Mouse (Mus musculus) liver, embryonic 13.5 days (tissue): ENCODE data around the gene Glis2. TPM values are rescaled to one million over a fixed set of nuclear protein-coding genes. Genes with fewer than 3 reads are reported as not detected.

Experiments
- ATAC-seq: fragments of 200-750 bp; cut with Nextera tagmentation; 2 replicates; pipeline ENCODE4 v1.8.0; 2017; ENCODE audit warnings: low read depth, mild to moderate bottlenecking, moderate number of reproducible peaks, moderate library complexity
- DNase-seq: peaks from one replicate; pipeline ENCODE4 v3.0.0; 2022
- H3K27ac ChIP-seq: fragments of 300-500 bp; sonication (generic); 2 replicates; pipeline ENCODE4 v1.5.1; 2015; ENCODE audit warnings: moderate library complexity, mild to moderate bottlenecking, inconsistent platforms
- H3K27me3 ChIP-seq: fragments of 300-500 bp; sonication (generic); 2 replicates; pipeline ENCODE4 v1.6.1; 2015; ENCODE audit warnings: mild to moderate bottlenecking, inconsistent platforms
- H3K36me3 ChIP-seq: fragments of 300-500 bp; sonication (generic); 2 replicates; pipeline ENCODE4 v1.6.1; 2015; ENCODE audit warnings: mild to moderate bottlenecking, inconsistent platforms
- H3K4me1 ChIP-seq: fragments of 300-500 bp; sonication (generic); replicated peaks from 2 replicates; pipeline ENCODE4 v1.6.1; 2015; ENCODE audit warnings: inconsistent platforms
- H3K4me2 ChIP-seq: fragments of 300-500 bp; sonication (generic); 2 replicates; pipeline ENCODE4 v1.6.1; 2015; ENCODE audit warnings: inconsistent platforms, mild to moderate bottlenecking, moderate library complexity
- H3K4me3 ChIP-seq: fragments of 300-500 bp; sonication (generic); replicated peaks from 2 replicates; pipeline ENCODE4 v1.5.1; 2015; ENCODE audit warnings: mild to moderate bottlenecking, inconsistent platforms
- H3K9ac ChIP-seq: fragments of 300-500 bp; sonication (generic); 2 replicates; pipeline ENCODE4 v1.6.1; 2015; ENCODE audit warnings: mild to moderate bottlenecking, inconsistent platforms
- H3K9me3 ChIP-seq: fragments of 300-500 bp; sonication (generic); replicated peaks from 2 replicates; pipeline ENCODE4 v1.6.1; 2016; ENCODE audit warnings: inconsistent platforms
- WGBS: fragments of 180-500 bp; shearing (Covaris S2); methylation state at CpG from one replicate; pipeline ENCODE4 v1.1.7; 2015; ENCODE audit not compliant: insufficient replicate concordance; 5-methylcytosine and 5-hydroxymethylcytosine counted together
- polyA plus RNA-seq: library from polyadenylated mRNA; unstranded; fragments of >200 nt; fragmentation: Nextera tagmentation; extraction: Ambion mirVana; gene quantifications from 2 replicates; pipeline ENCODE4 v1.2.1, GENCODE M21; 2015

The Glis2 gene
- polyA plus RNA-seq, 1 experiment from 2014 or later = 2.4 TPM

DNA sequence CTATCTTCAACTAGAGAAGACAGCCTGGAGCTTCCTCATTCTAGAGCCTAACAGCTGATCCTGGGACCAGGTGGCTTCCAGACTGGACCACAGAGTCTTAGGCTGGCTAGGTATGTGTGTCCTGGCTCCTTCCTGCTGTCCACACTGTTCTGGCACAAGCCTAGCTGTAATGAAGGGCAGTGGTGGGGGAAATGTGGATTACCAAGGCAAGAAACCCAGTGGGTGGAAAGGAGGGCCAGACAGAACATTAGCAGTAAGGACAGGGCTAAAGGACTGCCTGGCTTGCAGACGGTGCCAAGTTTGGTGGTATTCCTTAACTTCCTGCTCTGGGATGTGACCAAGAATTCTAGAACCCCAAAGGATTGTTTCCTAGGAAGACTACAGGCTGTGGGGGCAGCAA, 56.6 kb downstream of the Glis2 start:
- peaks cover 18% of the 10 kb centered on the region for H3K4me1 ChIP-seq
- H3K9me3 ChIP-seq = no peaks in the 10 kb centered on the region
- ATAC-seq (no peak), DNase-seq (no peak)
- H3K27me3 ChIP-seq = no peaks in the 10 kb centered on the region
- H3K4me2 ChIP-seq = no peak overlapping the region
- H3K9ac ChIP-seq = no peak overlapping the region
- H3K4me3 ChIP-seq = no peak overlapping the region
- H3K27ac ChIP-seq = no peak overlapping the region
- WGBS = 89% methylated on average over 1 of the region's 1 CpGs
- peaks cover 56% of the 10 kb centered on the region for H3K36me3 ChIP-seq

DNA sequence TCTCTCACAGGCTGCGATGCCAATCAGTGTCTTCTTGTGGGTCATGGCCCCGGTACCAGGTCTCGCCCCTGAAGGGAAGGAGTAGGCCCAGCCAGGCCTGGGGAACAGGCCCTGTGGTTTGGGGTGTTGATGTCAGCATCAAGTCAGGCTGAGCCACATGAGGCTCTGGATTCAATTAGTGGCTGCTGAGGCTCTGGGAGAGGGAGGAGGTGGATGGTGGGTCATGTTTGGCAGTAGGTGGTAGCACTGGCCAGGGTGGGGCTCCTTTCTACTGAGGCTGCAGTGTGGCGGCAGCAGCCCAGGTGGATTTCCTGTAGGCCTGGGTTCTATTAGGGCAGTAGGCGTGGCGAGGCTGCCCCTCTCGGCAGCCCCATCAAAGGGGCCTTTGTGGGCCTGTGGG, 57.1 kb downstream of the Glis2 start:
- no peaks in the 10 kb centered on the region for H3K9me3 ChIP-seq
- no peaks in the 10 kb centered on the region for H3K27me3 ChIP-seq
- H3K4me3 ChIP-seq = no peak overlapping the region
- DNase-seq (no peak), ATAC-seq (no peak)
- 71% methylated on average over 7 of the region's 7 CpGs for WGBS
- H3K9ac ChIP-seq = no peak overlapping the region
- H3K4me1 ChIP-seq = peaks cover 23% of the 10 kb centered on the region
- no peak overlapping the region for H3K27ac ChIP-seq
- no peak overlapping the region for H3K4me2 ChIP-seq
- H3K36me3 ChIP-seq = peaks cover 56% of the 10 kb centered on the region

DNA sequence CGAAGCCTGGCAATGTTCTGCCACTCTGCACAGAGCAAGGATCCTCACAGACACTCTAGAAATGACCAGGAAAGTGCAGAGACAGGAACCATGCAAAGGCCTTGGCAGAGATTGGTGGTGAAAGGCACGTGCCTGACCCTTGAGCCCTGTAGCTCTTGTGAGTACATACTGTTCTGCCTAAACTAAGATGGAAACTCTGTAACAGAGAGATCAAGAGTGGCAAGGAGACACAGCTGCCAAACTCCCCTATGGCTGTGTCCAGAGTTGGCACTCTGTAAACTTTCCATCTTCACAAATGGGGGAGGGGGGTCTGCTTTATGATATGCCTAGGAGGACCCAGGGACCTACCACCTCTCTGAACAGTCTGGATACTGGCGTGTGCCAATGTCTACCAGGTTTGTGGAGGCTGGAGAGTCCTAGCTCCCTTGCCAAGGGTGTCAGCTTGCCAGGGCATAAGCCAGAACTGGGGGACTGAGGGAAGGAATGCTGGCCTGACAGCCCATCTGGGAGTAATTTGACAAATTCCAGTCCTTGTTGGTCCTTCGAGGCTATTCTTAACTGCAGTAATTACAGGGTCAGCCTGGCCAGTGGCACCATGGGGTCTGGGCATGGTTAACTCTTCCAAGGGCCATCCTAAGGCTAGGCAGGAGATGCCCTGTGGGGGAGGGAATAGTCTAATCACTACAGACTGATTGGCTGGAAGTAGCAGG, 58.3 kb downstream of the Glis2 start:
- no peak for ATAC-seq
- no peak overlapping the region for H3K9ac ChIP-seq
- DNase-seq = no peak
- no peak overlapping the region for H3K4me2 ChIP-seq
- 65% methylated on average over 4 of the region's 4 CpGs for WGBS
- H3K27ac ChIP-seq = no peak overlapping the region
- peaks cover 56% of the 10 kb centered on the region for H3K36me3 ChIP-seq
- no peaks in the 10 kb centered on the region for H3K9me3 ChIP-seq
- H3K27me3 ChIP-seq = no peaks in the 10 kb centered on the region
- H3K4me1 ChIP-seq = peaks cover 20% of the 10 kb centered on the region
- H3K4me3 ChIP-seq = no peak overlapping the region

DNA sequence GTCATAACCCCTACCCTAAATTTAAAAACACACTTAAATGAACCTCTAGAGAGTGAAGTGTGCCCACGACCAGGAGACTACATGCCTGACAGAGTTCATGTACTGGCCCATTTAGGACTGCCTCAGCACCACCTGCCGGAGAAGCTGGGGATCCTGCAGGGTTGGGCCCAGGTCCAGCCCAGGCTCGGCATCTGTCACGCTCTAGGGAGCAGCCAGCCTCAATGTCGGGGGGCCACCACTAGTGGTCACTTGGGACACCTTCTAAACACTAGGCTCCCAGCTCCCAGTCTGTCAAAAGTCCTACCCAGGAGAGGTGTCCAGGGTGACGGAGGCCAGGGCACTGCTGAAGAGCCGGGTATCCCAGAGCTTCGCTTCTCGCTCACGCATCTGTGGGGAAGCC, 60.2 kb downstream of the Glis2 start:
- no peak for ATAC-seq
- Histone ChIP-seq H3K9ac (no peak overlapping the region), H3K4me1 (peaks cover 30% of the 10 kb centered on the region), H3K36me3 (peaks cover 44% of the 10 kb centered on the region), H3K9me3 (no peaks in the 10 kb centered on the region), H3K4me2 (no peak overlapping the region), H3K4me3 (no peak overlapping the region), H3K27ac (peak overlapping the region; percentile 58; the same call in 1 of the 2 replicates), H3K27me3 (no peaks in the 10 kb centered on the region)
- 80% methylated on average over 10 of the region's 10 CpGs for WGBS
- DNase-seq = no peak

DNA sequence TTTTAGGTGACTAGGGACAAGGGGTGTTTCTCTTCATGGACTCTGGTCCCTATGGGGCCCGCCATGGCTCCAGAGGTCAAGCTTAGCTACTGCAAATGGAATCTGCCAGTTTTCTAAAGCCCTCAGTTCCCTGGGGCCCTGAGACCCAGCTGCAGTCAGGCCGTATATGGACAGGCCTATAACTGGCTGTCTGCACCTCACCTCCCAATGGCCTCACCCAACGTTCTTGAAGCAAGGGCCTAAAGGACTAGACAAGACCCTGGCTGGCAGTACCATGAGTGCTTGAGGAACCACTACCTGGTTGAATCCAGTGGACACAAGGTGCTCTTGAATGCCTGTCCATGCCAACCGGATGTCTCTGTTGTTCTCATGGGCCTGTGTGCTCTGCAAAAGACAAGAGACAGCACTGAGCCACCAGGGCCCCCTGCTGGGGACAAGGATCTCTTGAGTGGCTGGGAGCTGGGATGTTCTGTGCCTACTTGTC, 60.8 kb downstream of the Glis2 start:
- peak; percentile 37; the same call in 1 of the 2 replicates for ATAC-seq
- H3K9ac ChIP-seq = no peak overlapping the region
- 72% methylated on average over 4 of the region's 4 CpGs for WGBS
- H3K4me1 ChIP-seq = peaks cover 30% of the 10 kb centered on the region
- peak overlapping the region; percentile 58 for H3K27ac ChIP-seq
- no peaks in the 10 kb centered on the region for H3K27me3 ChIP-seq
- peaks cover 41% of the 10 kb centered on the region for H3K36me3 ChIP-seq
- no peak overlapping the region for H3K4me3 ChIP-seq
- no peak overlapping the region for H3K4me2 ChIP-seq
- DNase-seq = no peak
- no peaks in the 10 kb centered on the region for H3K9me3 ChIP-seq

DNA sequence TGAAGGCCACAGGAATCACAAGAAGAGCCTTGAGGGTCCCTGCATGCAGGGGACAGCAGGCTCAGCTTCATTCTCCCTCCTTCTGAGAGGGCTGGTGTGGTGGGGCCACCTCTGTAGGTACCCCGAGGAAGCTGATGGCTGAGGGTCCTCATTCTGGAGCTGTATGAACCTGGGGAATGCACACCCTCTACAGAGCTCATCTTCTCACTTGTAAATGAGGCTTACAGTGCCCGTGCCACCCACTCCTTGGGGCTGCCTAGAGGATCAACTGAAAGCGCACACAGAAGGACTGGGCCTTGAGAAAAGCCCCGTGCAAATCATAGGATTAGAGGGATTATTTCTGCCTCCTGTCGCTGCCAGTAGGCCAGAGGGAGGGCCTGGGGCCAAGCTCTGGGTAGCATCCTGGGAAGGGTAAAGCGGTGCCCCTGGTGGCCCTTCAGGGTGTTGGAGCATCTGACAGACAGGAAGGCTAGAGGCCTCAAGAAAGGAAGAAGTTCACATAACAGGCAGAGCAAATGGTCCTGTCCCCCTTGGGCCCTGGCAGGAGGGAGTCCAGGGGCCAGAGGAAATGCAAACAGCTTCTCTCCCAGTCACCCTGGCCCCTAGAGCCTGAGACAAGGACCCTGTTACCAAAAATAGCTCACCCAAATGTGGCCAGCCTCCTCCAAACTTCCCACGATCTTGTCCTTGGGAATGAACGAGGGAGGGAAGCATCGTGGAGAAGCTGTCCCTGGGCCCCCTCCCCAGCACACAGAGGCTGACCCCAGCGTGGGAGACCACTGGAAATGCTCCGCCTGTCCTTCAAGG, 61.5 kb downstream of the Glis2 start:
- no peak; the same call in 1 of the 2 replicates for ATAC-seq
- WGBS = 39% methylated on average over 11 of the region's 11 CpGs
- no peak overlapping the region for H3K4me3 ChIP-seq

DNA sequence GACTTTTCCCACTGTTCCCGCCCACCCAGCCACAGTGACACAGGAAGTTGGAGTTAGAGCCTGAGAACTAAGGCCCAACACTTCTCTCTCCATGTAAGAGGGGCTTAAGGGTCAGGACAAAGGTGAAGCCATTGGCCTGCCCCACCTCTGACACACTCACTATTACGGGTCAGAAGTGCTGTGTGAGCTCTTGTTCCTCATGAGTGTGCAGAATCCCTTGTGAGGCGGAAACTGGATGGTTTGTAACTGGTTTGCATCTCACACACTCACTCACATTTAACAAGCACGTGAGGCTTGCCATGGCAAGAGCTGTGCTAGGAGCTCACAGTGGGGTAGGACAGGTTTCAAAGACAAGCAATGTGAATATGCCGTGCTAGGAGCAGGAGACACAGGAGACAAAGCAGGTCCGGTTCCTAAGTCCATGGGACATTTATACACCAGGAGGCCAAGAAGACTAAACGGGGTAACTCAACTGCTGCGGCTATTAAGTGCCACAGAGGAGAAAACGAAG, 62.1 kb downstream of the Glis2 start:
- Histone ChIP-seq H3K27me3 (no peaks in the 10 kb centered on the region), H3K36me3 (peaks cover 40% of the 10 kb centered on the region), H3K9ac (no peak overlapping the region), H3K4me2 (no peak overlapping the region), H3K9me3 (no peaks in the 10 kb centered on the region), H3K4me3 (no peak overlapping the region), H3K27ac (no peak overlapping the region), H3K4me1 (peaks cover 30% of the 10 kb centered on the region)
- WGBS = 67% methylated on average over 9 of the region's 9 CpGs
- no peak for DNase-seq
- no peak for ATAC-seq

More for the DNA sequence above, 61.5 kb downstream of the Glis2 start:
- Histone ChIP-seq H3K27ac (peak overlapping the region; percentile 58), H3K36me3 (peaks cover 43% of the 10 kb centered on the region), H3K9me3 (no peaks in the 10 kb centered on the region), H3K4me1 (peaks cover 30% of the 10 kb centered on the region), H3K27me3 (no peaks in the 10 kb centered on the region), H3K4me2 (no peak overlapping the region), H3K9ac (0 out of 2 replicates have a peak overlapping the region, but pooled peaks have one; percentile 29)
- no peak for DNase-seq

DNA sequence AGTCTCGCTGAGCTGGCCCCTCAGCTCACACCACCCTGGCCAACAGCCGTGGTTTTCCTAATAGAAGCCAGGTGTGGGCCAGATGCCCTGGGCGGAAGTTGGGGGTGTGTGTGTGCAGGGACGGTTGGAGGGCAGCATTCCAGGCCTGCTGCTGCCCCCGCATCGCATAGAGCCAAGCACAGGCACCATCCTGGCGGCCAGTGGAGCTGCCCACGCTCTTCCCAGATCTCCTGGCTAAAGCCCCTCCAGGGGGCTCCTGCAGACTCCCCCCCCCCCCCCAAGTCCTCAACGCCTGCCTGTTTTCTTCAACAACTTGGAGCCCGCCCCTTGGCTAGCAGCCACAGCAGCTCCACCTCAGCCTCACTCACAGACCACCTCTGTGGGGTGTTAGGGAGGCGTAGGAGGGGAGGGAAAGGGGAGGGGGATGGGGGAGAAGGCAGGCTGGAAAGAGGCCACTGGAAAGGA, 64.3 kb downstream of the Glis2 start:
- no peak overlapping the region for H3K4me2 ChIP-seq
- no peaks in the 10 kb centered on the region for H3K9me3 ChIP-seq
- peaks cover 25% of the 10 kb centered on the region for H3K36me3 ChIP-seq
- ATAC-seq (peak; percentile 7; the same call in 1 of the 2 replicates), DNase-seq (no peak)
- H3K27me3 ChIP-seq = no peaks in the 10 kb centered on the region
- H3K9ac ChIP-seq = no peak overlapping the region
- H3K27ac ChIP-seq = no peak overlapping the region
- 53% methylated on average over 11 of the region's 11 CpGs for WGBS
- H3K4me3 ChIP-seq = no peak overlapping the region
- peaks cover 30% of the 10 kb centered on the region for H3K4me1 ChIP-seq

DNA sequence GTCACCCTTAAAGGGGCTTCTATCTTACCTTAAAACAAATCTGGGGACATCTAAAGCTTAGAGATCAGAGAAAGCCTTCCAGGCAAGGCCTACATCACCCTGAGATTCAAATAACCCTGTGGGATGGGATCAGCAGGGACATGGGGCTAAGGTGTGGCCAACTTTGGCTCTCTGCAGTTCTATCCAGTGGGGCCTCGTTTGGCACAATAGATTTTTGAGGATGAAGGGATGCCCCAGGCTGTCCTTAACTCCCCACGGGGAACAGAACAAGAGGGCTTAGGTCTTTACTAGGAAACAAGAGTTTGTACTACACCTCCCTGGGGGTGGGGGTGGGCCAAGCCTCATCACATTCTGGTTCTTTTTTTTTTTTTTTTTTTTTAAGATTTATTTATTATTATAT, 64.8 kb downstream of the Glis2 start:
- Histone ChIP-seq H3K4me1 (peaks cover 30% of the 10 kb centered on the region), H3K9me3 (no peaks in the 10 kb centered on the region), H3K4me2 (no peak overlapping the region), H3K27me3 (no peaks in the 10 kb centered on the region), H3K9ac (no peak overlapping the region), H3K4me3 (no peak overlapping the region), H3K36me3 (peaks cover 29% of the 10 kb centered on the region), H3K27ac (no peak overlapping the region)
- no peak for DNase-seq
- 56% methylated on average over 2 of the region's 2 CpGs for WGBS
- ATAC-seq = no peak

DNA sequence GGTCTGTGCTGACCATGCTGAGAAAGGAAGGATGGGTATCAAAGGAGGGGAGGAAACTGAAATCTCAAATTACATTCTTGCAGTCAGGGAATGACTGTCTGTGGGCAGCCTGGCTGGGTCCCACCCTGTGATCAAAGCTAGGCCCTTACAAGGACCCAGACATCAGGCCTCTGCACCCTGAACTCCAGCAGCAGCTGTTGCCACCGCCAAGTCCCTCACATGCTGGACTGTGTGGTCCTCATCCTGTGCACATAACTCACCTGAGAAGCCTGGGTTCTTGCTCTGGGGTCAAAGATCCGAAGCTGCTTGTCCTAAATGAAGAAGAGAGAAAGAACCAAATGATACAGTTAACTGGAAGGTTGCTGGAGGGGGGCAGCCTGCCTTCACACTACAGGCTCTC, 67.1 kb downstream of the Glis2 start:
- no peak for DNase-seq
- WGBS = 79% methylated on average over 2 of the region's 2 CpGs
- ATAC-seq = no peak
- Histone ChIP-seq H3K36me3 (peaks cover 26% of the 10 kb centered on the region), H3K4me2 (no peak overlapping the region), H3K9ac (no peak overlapping the region), H3K4me3 (no peak overlapping the region), H3K9me3 (no peaks in the 10 kb centered on the region), H3K27me3 (no peaks in the 10 kb centered on the region), H3K4me1 (peaks cover 11% of the 10 kb centered on the region), H3K27ac (no peak overlapping the region)

DNA sequence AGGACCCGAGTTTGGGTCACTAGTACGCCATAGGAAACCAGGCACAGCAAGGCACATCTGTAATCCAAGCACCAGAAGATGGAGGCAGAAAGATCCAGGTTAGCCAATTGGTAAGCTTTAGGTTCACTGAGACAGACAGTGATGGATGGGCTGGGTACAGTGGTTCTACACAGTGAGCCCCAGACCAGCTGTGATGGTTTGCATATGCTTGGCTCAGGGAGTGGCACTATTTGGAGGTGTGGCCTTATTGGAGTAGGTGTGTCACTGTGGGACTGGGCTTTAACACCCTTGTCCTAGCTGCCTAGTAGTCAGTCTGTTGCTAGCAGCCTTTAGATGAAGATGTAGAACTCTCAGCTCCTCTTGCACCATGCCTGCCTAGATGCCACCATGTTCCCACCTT, 69.3 kb downstream of the Glis2 start:
- peaks cover 5% of the 10 kb centered on the region; the same call in 1 of the 2 replicates for H3K4me1 ChIP-seq
- 70% methylated on average over 2 of the region's 2 CpGs for WGBS
- no peak overlapping the region for H3K9ac ChIP-seq
- ATAC-seq (no peak), DNase-seq (no peak)
- no peak overlapping the region for H3K4me2 ChIP-seq
- H3K27me3 ChIP-seq = no peaks in the 10 kb centered on the region
- peaks cover 42% of the 10 kb centered on the region for H3K36me3 ChIP-seq
- H3K4me3 ChIP-seq = no peak overlapping the region
- no peak overlapping the region for H3K27ac ChIP-seq
- no peaks in the 10 kb centered on the region for H3K9me3 ChIP-seq
